Mouse (Mus musculus): ENCODE results near the gene Spata21.

The Spata21 gene

GRCm38 (mm10) chr4:141145124-141145523 lies 57.0 kb downstream of the Spata21 start:
- in situ Hi-C loops (cut with MboI; ENCODE audit: unreplicated experiment in 2 of 2), result loop anchor here in 1 of 2 experiments (10.0 kb wide), 1 partner anchor 220 kb away; the partner anchor contains the start of gene Fam131c

- in situ Hi-C loops (cut with MboI; ENCODE audit: unreplicated experiment in 2 of 2), result loop anchor here in 1 of 2 experiments (10.0 kb wide), 1 partner anchor 218 kb away; the partner anchor contains the start of gene Fam131c
These were observed 58.4 kb downstream of the Spata21 start for GRCm38 (mm10) chr4:141146491-141147033.

- in situ Hi-C loops (cut with MboI; ENCODE audit: unreplicated experiment in 2 of 2), result loop anchor here in 1 of 2 experiments (10.0 kb wide), 1 partner anchor 217 kb away; the partner anchor contains the start of gene Fam131c
These were observed 59.2 kb downstream of the Spata21 start, which contains the start of gene Fbxo42 for GRCm38 (mm10) chr4:141147112-141148008. TSS of gene Fbxo42 (plus strand) at chr4:141147913.

GRCm38 (mm10) chr4:141148009-141148801 lies 60.1 kb downstream of the Spata21 start:
- in situ Hi-C loops (cut with MboI; ENCODE audit: unreplicated experiment in 2 of 2), result loop anchor here in 1 of 2 experiments (10.0 kb wide), 1 partner anchor 217 kb away; the partner anchor contains the start of gene Fam131c

GRCm38 (mm10) chr4:141149116-141149515 lies 61.0 kb downstream of the Spata21 start:
- in situ Hi-C loops (cut with MboI; ENCODE audit: unreplicated experiment in 2 of 2), result loop anchor here in 1 of 2 experiments (10.0 kb wide), 1 partner anchor 216 kb away; the partner anchor contains the start of gene Fam131c

- in situ Hi-C loops (cut with MboI; ENCODE audit: unreplicated experiment in 2 of 2), result no loop called here
These were observed 69.4 kb downstream of the Spata21 start for GRCm38 (mm10) chr4:141157485-141157884.

- in situ Hi-C loops (cut with MboI; ENCODE audit: unreplicated experiment in 2 of 2), result no loop called here
These were observed 70.5 kb downstream of the Spata21 start for GRCm38 (mm10) chr4:141158609-141159008.

GRCm38 (mm10) chr4:141159093-141159492 lies 71.0 kb downstream of the Spata21 start:
- in situ Hi-C loops (cut with MboI; ENCODE audit: unreplicated experiment in 2 of 2), result no loop called here

GRCm38 (mm10) chr4:141159666-141160065 lies 71.5 kb downstream of the Spata21 start:
- in situ Hi-C loops (cut with MboI; ENCODE audit: unreplicated experiment in 2 of 2), result no loop called here

- in situ Hi-C loops (cut with MboI; ENCODE audit: unreplicated experiment in 2 of 2), result no loop called here
These were observed 72.1 kb downstream of the Spata21 start for GRCm38 (mm10) chr4:141160193-141160592.

- in situ Hi-C loops (cut with MboI; ENCODE audit: unreplicated experiment in 2 of 2), result no loop called here
These were observed 73.6 kb downstream of the Spata21 start for GRCm38 (mm10) chr4:141161699-141162208.
